Mouse (Mus musculus) erythroblast, embryonic 14.5 days (primary cell): ENCODE data around the gene Ap1s2. TPM values are rescaled to one million over a fixed set of nuclear protein-coding genes. Genes with fewer than 3 reads are reported as not detected.
A peak's percentile ranks its signal among the peaks of the same experiment; 100 is the strongest.

Source experiments
- H3K27me3 ChIP-seq: 2 replicates; pipeline ENCODE4 v1.6.1; 2012; ENCODE audit warnings: inconsistent platforms; ENCODE audit not compliant: control insufficient read depth
- H3K36me3 ChIP-seq: 2 replicates; pipeline ENCODE4 v1.6.1; 2012; ENCODE audit warnings: mild to moderate bottlenecking, inconsistent platforms; ENCODE audit not compliant: control insufficient read depth
- H3K4me1 ChIP-seq: 2 replicates; pipeline ENCODE4 v1.6.1; 2012; ENCODE audit warnings: inconsistent platforms; ENCODE audit not compliant: control insufficient read depth
- H3K4me3 ChIP-seq: replicated peaks from 2 replicates; pipeline ENCODE3; 2012; ENCODE audit warnings: moderate library complexity, mild to moderate bottlenecking, inconsistent platforms
- H3K9me3 ChIP-seq: 2 replicates; pipeline ENCODE4 v1.6.1; 2012; ENCODE audit warnings: low read length, inconsistent platforms, mixed read lengths; ENCODE audit not compliant: control insufficient read depth
- GATA1 ChIP-seq: IDR thresholded peaks from 2 replicates; pipeline ENCODE4 v1.6.1; 2012; ENCODE audit warnings: low read length, inconsistent platforms, mixed read lengths
- TAL1 ChIP-seq: IDR thresholded peaks from 3 replicates; pipeline ENCODE4 v1.6.1; 2012; ENCODE audit warnings: low read length, inconsistent platforms, mixed read lengths
- polyA plus RNA-seq: library from polyadenylated mRNA; stranded (reverse); fragments of >175 nt; gene quantifications from 2 replicates; pipeline ENCODE4 v1.2.3, GENCODE M21; 2012

Gene Ap1s2
- polyA plus RNA-seq, result 0.04 and 0.12 TPM in 2 replicates

DNA sequence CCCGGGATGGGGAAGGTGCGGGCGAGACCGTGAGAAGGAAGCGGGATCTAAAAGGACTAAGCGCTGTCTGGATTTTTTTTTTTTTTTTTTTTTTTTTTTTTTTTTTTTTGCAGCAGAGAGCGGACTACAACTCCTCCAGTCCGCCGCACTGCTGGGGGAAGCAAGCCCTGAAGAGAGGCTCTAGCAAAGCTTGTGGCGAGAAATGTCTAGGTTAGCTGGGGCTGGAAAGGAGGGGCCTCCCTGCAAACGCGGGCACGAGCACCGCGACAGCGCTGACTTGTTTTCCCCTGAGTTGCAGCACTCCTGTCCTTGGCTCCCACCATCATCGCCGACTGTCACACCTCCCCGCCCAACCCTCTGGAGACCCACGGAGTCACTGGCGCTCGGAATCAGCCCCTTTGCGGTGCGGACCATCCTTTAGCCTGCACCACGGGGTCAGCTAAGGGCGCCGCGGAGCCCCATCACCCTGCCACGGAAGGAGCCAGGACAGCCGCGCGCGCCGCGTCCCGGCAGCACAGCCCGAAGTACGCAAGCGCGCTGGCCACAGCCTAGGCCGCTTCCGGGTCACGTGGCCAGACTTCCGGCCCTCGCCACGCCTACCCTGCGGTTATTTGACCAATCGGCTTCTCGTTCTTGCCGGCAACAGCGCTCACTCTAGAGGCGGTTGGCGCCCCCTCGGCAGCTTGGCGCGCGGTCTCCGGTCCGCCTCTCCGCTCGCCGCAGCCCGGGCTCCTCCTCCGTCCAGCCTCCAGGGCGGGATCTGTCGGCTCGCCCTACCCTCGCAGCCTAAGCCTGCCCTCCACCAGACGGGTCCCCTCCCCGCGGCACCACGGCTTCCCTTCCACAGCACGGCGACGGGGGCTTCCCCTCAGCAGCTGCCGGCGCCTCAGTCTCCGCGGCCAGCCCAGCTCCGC, at the start of gene Ap1s2:
Gene Ap1s2, plus strand, starts transcription at position 681 of the 914 bp plus-strand sequence.
- H3K4me3 ChIP-seq, result peak within 1 kb of the TSS; percentile 67
- H3K9me3 ChIP-seq, result peaks cover 14% of the 10 kb centered on the region
- peaks cover 9% of the 10 kb centered on the region for H3K4me1 ChIP-seq
- H3K36me3 ChIP-seq, result no peaks in the 10 kb centered on the region
- TF ChIP-seq GATA1, result no peak
- TF ChIP-seq TAL1, result no peak
- H3K27me3 ChIP-seq, result peaks cover 35% of the 10 kb centered on the region

DNA sequence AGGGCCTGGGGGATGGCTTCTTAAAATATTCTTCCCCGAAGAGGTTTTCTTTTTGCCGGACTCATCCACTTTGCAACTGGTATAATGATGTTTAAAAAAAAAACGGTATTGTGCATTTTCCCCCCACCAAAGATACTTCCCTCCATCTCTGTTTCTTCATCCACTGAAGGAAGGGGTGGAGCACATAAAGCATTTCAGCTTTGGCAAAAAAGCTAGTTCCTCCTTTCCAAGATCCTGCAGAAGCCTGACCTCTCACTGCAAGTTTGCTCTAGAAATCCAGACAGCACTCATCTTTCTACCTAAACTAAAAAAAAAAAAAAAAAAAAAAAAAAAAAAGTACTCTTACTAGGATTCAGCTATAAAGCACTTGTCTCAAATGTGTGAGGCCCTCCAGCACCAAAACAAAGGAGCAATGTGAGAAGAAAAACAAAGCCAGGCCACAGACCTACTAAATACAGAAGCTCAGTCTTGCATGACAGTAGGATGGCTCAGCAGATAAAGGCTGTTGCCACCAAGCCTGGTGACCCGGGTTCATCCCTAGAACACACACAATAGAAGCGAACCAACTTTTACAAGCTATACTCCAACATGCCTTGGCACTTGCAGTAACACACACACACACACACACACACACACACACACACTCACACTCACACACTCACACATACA, 41.0 kb upstream of the Ap1s2 start:
- no peaks in the 10 kb centered on the region for H3K36me3 ChIP-seq
- TF ChIP-seq GATA1 (no peak), TAL1 (no peak)
- H3K27me3 ChIP-seq, result no peaks in the 10 kb centered on the region
- no peaks in the 10 kb centered on the region for H3K4me1 ChIP-seq
- no peaks in the 10 kb centered on the region for H3K9me3 ChIP-seq
- no peak overlapping the region for H3K4me3 ChIP-seq

DNA sequence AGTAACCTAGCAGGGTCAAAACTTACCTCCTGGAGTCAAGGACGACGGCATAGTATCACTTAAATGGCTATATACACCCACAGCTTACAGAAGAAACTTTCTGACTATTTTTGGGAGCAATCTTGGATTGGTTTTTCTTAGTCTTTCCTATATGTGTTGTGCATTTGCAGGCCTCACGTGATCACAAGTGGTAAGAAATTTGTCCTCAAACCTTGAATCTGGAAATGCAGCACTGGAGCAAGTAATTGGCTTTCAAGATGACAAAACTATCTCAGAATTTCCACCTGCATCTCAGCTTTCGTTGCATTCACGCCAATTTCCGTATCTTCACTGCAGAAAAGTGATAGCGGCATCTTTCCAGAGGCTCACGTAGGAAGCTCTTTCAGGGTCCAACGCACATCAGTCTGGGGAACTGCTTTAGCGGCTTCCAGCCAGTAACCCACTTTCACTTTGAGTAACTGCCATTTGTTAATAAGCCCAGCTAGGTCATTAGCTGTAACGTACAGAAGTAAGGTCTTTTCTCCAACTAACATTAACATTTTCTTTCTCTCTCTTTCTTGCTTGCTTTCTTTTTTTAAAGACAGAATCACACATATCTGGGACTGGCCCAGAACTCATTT, 40.0 kb upstream of the Ap1s2 start:
- H3K27me3 ChIP-seq, result no peaks in the 10 kb centered on the region
- H3K4me3 ChIP-seq, result no peak overlapping the region
- H3K4me1 ChIP-seq, result no peaks in the 10 kb centered on the region
- TF ChIP-seq GATA1, result no peak
- TF ChIP-seq TAL1, result no peak
- no peaks in the 10 kb centered on the region for H3K36me3 ChIP-seq
- H3K9me3 ChIP-seq, result no peaks in the 10 kb centered on the region

DNA sequence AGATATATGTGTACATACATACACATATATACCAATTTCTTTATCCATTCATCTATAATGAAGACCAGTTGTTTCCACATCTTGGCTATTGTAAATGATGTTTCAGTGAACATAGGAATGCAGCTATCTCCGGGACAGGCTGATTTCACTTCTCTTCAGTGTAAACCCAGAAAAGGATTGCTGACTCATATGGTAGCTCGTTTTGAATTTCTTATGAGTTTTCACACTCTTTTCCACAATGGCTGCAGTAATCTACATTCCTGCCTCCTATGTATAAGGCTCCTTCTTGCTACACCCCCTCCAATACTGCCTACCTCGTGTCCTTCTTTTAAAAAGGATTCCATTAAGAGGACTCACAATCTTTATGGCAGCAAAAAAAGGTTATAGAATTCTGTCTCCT, 32.9 kb upstream of the Ap1s2 start:
- TF ChIP-seq GATA1, result no peak
- no peak for TF ChIP-seq TAL1
- H3K36me3 ChIP-seq, result no peaks in the 10 kb centered on the region
- H3K4me3 ChIP-seq, result no peak overlapping the region
- H3K4me1 ChIP-seq, result no peaks in the 10 kb centered on the region
- H3K9me3 ChIP-seq, result no peaks in the 10 kb centered on the region
- H3K27me3 ChIP-seq, result no peaks in the 10 kb centered on the region

DNA sequence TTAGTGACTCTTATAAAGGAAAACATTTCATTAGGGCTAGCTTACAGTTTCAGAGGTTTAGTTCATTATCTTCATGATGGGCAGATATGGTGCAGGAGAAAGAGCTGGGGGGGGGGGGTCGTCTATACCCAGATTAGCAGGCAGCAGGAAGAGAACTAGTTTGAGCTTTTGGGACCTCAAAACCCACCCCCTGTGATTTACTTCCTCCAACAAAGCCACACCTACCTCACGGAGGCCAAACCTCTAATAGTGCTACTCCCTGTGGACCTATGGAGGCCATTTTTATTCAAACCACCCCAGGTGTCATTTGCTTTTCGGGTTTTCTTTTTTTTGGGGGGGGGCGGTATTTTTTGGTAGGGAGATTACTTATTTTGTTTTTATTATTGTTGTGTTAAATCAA, 32.2 kb upstream of the Ap1s2 start:
- Histone ChIP-seq H3K27me3 (no peaks in the 10 kb centered on the region), H3K36me3 (no peaks in the 10 kb centered on the region), H3K4me3 (no peak overlapping the region), H3K9me3 (no peaks in the 10 kb centered on the region), H3K4me1 (no peaks in the 10 kb centered on the region)
- TF ChIP-seq GATA1, result no peak
- no peak for TF ChIP-seq TAL1

DNA sequence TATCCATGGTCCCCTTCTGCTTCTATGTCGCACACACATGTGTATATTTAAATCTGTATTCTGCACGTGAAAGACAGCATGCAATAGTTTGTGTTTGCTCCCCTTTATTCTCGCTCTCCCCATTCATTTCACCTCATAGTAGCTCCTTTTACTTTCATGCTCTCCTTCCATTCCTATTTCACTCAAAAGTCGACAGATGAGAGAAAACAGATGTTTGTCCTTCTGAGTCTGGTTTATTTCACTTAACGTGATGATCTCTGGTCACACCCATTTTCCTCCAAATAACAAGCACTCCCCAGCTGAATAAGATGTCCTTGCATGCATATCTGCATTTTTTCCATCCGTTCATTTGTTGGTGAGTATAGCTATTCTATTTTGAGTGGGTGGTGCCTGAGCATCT, 29.8 kb upstream of the Ap1s2 start:
- no peaks in the 10 kb centered on the region for H3K36me3 ChIP-seq
- H3K4me3 ChIP-seq, result no peak overlapping the region

DNA sequence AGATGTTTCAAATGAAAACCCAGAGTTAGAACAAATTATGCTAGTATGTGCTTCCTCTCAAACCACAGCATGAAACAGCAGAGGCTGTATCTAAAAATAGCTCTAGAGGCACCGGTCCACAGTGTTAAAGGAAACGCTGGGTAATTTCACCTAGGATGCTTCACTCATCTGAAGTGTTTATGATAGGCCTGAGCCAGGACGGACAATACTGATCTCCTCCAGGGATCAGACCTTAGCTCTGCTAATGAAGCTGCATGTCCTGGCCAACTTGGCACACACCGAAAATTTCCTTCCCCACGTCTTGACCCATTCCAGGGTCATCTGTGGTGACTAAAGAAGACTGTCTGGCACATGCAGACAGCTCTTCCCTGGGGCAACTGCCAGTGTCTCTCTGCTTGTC, 29.4 kb upstream of the Ap1s2 start:
- TF ChIP-seq GATA1 (no peak), TAL1 (no peak)
- no peaks in the 10 kb centered on the region for H3K4me1 ChIP-seq
- no peak overlapping the region for H3K4me3 ChIP-seq
- H3K36me3 ChIP-seq, result no peaks in the 10 kb centered on the region
- no peaks in the 10 kb centered on the region for H3K27me3 ChIP-seq
- H3K9me3 ChIP-seq, result no peaks in the 10 kb centered on the region

More for the DNA sequence above, 29.8 kb upstream of the Ap1s2 start:
- Histone ChIP-seq H3K27me3 (no peaks in the 10 kb centered on the region), H3K4me1 (no peaks in the 10 kb centered on the region), H3K9me3 (no peaks in the 10 kb centered on the region)
- TF ChIP-seq GATA1, result no peak
- TF ChIP-seq TAL1, result no peak

DNA sequence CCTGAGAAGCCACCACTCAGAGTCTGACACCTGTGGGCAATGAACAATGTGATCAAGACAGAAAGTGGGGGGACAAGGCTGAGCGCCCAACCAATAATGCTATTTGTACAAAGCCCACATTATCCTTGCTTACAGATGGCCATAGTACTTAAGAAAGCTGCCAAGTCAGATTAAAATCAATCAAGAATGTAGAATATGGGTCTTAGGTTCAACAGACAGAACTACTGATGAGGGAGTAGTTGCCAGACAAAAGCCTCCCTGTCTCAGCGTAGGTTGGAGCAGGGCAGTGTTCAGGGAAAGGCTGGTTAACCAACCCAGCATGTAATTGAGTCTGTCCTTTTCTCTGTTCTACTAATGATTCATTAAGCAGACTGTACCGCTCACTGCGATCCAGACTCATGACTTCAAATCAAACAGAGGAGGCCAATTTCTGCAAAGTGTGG, 23.3 kb upstream of the Ap1s2 start:
- Histone ChIP-seq H3K9me3 (no peaks in the 10 kb centered on the region), H3K27me3 (no peaks in the 10 kb centered on the region), H3K4me1 (no peaks in the 10 kb centered on the region), H3K4me3 (no peak overlapping the region), H3K36me3 (no peaks in the 10 kb centered on the region)
- TF ChIP-seq TAL1 (no peak), GATA1 (no peak)

DNA sequence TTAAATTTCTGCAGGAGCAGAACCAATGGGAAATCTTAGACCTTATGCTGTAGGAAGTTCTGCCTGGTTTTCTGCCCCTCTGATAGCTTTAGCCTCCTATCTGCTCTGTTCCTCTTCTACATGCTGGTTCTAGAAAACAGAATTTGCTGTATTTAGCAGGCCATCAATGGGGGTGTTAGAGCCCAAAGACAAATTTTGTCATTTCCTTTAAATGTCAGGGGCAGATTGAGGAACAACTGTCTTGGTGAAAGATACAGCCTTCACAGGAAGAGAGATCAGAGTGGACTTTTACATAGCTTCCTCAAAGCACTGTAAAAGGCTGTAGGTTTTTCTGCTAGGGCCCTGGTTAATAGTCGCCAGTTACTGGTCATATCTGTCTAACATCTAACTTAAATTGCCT, 11.5 kb upstream of the Ap1s2 start:
- TF ChIP-seq TAL1, result no peak
- TF ChIP-seq GATA1, result no peak

More for the DNA sequence above, 11.5 kb upstream of the Ap1s2 start:
- Histone ChIP-seq H3K27me3 (no peaks in the 10 kb centered on the region), H3K4me3 (no peak overlapping the region), H3K9me3 (no peaks in the 10 kb centered on the region), H3K4me1 (no peaks in the 10 kb centered on the region), H3K36me3 (no peaks in the 10 kb centered on the region)
